Mouse (Mus musculus): Measurements from ENCODE around the gene Gpr180. TPM values are rescaled to one million over a fixed set of nuclear protein-coding genes. Genes with fewer than 3 reads are reported as not detected.

Gpr180 gene
- polyA plus RNA-seq, 1 experiment from 2014 or later = 58.6 TPM

GRCm38 (mm10) chr14:118157146-118157545, 20.2 kb downstream of the Gpr180 start:
- Histone ChIP-seq H3K27me3 (no peaks in the 10 kb centered on the region), H3K36me3 (peaks cover 85% of the 10 kb centered on the region), H3K4me2 (no peak overlapping the region), H3K4me3 (replicated peaks) (no peak overlapping the region), H3K27ac (no peak overlapping the region), H3K9me3 (replicated peaks) (no peaks in the 10 kb centered on the region), H3K9ac (no peak overlapping the region), H3K4me1 (no peaks in the 10 kb centered on the region)
- no peak for ATAC-seq (replicated peaks; ENCODE audit: low FRiP score)
- WGBS = 32% methylated on average over 5 of the region's 5 CpGs

GRCm38 (mm10) chr14:118161751-118162150, 24.8 kb downstream of the Gpr180 start:
- H3K9ac ChIP-seq = no peak overlapping the region
- 83% methylated on average over 3 of the region's 3 CpGs for WGBS
- no peaks in the 10 kb centered on the region for H3K4me1 ChIP-seq
- no peak overlapping the region for H3K4me2 ChIP-seq
- ATAC-seq (replicated peaks; ENCODE audit: low FRiP score) = no peak
- no peaks in the 10 kb centered on the region for H3K27me3 ChIP-seq
- H3K36me3 ChIP-seq = peaks cover 65% of the 10 kb centered on the region
- no peaks in the 10 kb centered on the region for H3K9me3 ChIP-seq (replicated peaks)
- H3K27ac ChIP-seq = no peak overlapping the region
- H3K4me3 ChIP-seq (replicated peaks) = no peak overlapping the region

- Histone ChIP-seq H3K36me3 (peaks cover 62% of the 10 kb centered on the region), H3K27me3 (no peaks in the 10 kb centered on the region), H3K9ac (no peak overlapping the region), H3K4me3 (replicated peaks) (no peak overlapping the region), H3K9me3 (replicated peaks) (no peaks in the 10 kb centered on the region), H3K4me1 (no peaks in the 10 kb centered on the region), H3K4me2 (no peak overlapping the region), H3K27ac (no peak overlapping the region)
- 86% methylated on average over 14 of the region's 14 CpGs for WGBS
- ATAC-seq (replicated peaks; ENCODE audit: low FRiP score) = no peak
Measured at GRCm38 (mm10) chr14:118162640-118163039, 25.7 kb downstream of the Gpr180 start.

- no peak for ATAC-seq (replicated peaks; ENCODE audit: low FRiP score)
- 96% methylated on average over 4 of the region's 4 CpGs for WGBS
Measured at GRCm38 (mm10) chr14:118168776-118169175, 31.8 kb downstream of the Gpr180 start.

GRCm38 (mm10) chr14:118173590-118174203, 36.7 kb downstream of the Gpr180 start:
- Histone ChIP-seq H3K36me3 (peaks cover 8% of the 10 kb centered on the region), H3K4me3 (replicated peaks) (no peak overlapping the region), H3K4me2 (no peak overlapping the region), H3K27ac (no peak overlapping the region), H3K9me3 (replicated peaks) (no peaks in the 10 kb centered on the region), H3K27me3 (no peaks in the 10 kb centered on the region), H3K4me1 (no peaks in the 10 kb centered on the region), H3K9ac (no peak overlapping the region)
- no peak for ATAC-seq (replicated peaks; ENCODE audit: low FRiP score)
- WGBS = 65% methylated on average over 11 of the region's 11 CpGs

More at GRCm38 (mm10) chr14:118168776-118169175, 31.8 kb downstream of the Gpr180 start:
- H3K9ac ChIP-seq = no peak overlapping the region
- H3K27me3 ChIP-seq = no peaks in the 10 kb centered on the region
- H3K36me3 ChIP-seq = peaks cover 19% of the 10 kb centered on the region
- no peak overlapping the region for H3K4me2 ChIP-seq
- no peak overlapping the region for H3K4me3 ChIP-seq (replicated peaks)
- no peak overlapping the region for H3K27ac ChIP-seq
- H3K4me1 ChIP-seq = no peaks in the 10 kb centered on the region
- H3K9me3 ChIP-seq (replicated peaks) = no peaks in the 10 kb centered on the region

- H3K9ac ChIP-seq = no peak overlapping the region
Measured at GRCm38 (mm10) chr14:118175071-118175693, 38.2 kb downstream of the Gpr180 start.

GRCm38 (mm10) chr14:118175694-118176085, 38.7 kb downstream of the Gpr180 start:
- Histone ChIP-seq H3K9me3 (replicated peaks) (no peaks in the 10 kb centered on the region), H3K27ac (no peak overlapping the region), H3K9ac (no peak overlapping the region), H3K27me3 (no peaks in the 10 kb centered on the region), H3K4me3 (replicated peaks) (no peak overlapping the region), H3K4me1 (peaks cover 7% of the 10 kb centered on the region), H3K4me2 (no peak overlapping the region), H3K36me3 (no peaks in the 10 kb centered on the region)
- WGBS = 89% methylated on average over 12 of the region's 12 CpGs
- ATAC-seq (replicated peaks; ENCODE audit: low FRiP score) = no peak

More at GRCm38 (mm10) chr14:118175071-118175693, 38.2 kb downstream of the Gpr180 start:
- H3K36me3 ChIP-seq = no peaks in the 10 kb centered on the region
- H3K27me3 ChIP-seq = no peaks in the 10 kb centered on the region
- H3K4me1 ChIP-seq = peaks cover 5% of the 10 kb centered on the region
- H3K4me2 ChIP-seq = no peak overlapping the region
- ATAC-seq (replicated peaks; ENCODE audit: low FRiP score) = no peak
- no peak overlapping the region for H3K27ac ChIP-seq
- H3K4me3 ChIP-seq (replicated peaks) = no peak overlapping the region
- H3K9me3 ChIP-seq (replicated peaks) = no peaks in the 10 kb centered on the region
- 92% methylated on average over 30 of the region's 30 CpGs for WGBS

- Histone ChIP-seq H3K27ac (no peak overlapping the region), H3K9ac (no peak overlapping the region), H3K4me3 (replicated peaks) (no peak overlapping the region), H3K27me3 (no peaks in the 10 kb centered on the region), H3K4me1 (peaks cover 7% of the 10 kb centered on the region), H3K9me3 (replicated peaks) (no peaks in the 10 kb centered on the region), H3K36me3 (no peaks in the 10 kb centered on the region), H3K4me2 (peak overlapping the region; percentile 87; the same call in 1 of the 2 replicates)
- ATAC-seq (replicated peaks; ENCODE audit: low FRiP score) = no peak
- WGBS = 15% methylated on average over 1 of the region's 1 CpGs
Measured at GRCm38 (mm10) chr14:118179251-118179650, 42.3 kb downstream of the Gpr180 start.

GRCm38 (mm10) chr14:118179701-118180100, 42.7 kb downstream of the Gpr180 start:
- H3K4me3 ChIP-seq (replicated peaks) = peak overlapping the region; percentile 61
- H3K27me3 ChIP-seq = no peaks in the 10 kb centered on the region
- no peaks in the 10 kb centered on the region for H3K36me3 ChIP-seq
- peak overlapping the region; percentile 87 for H3K4me2 ChIP-seq
- 31% methylated on average over 7 of the region's 7 CpGs for WGBS
- peak overlapping the region; percentile 44; the same call in 1 of the 2 replicates for H3K9ac ChIP-seq
- peaks cover 7% of the 10 kb centered on the region for H3K4me1 ChIP-seq
- peak overlapping the region; percentile 72; the same call in 1 of the 2 replicates for H3K27ac ChIP-seq
- peak; percentile 9; the same call in 1 of the 2 replicates for ATAC-seq (replicated peaks; ENCODE audit: low FRiP score)
- no peaks in the 10 kb centered on the region for H3K9me3 ChIP-seq (replicated peaks)

- ATAC-seq (replicated peaks; ENCODE audit: low FRiP score) = peak; percentile 90
- Histone ChIP-seq H3K36me3 (no peaks in the 10 kb centered on the region), H3K9me3 (replicated peaks) (no peaks in the 10 kb centered on the region), H3K27ac (peak overlapping the region; percentile 72), H3K4me3 (replicated peaks) (peak overlapping the region; percentile 61), H3K9ac (peak overlapping the region; percentile 44), H3K4me1 (peaks cover 7% of the 10 kb centered on the region), H3K4me2 (peak overlapping the region; percentile 87), H3K27me3 (no peaks in the 10 kb centered on the region)
- WGBS = 1% methylated on average over 20 of the region's 20 CpGs
Measured at GRCm38 (mm10) chr14:118180117-118180557, 43.2 kb downstream of the Gpr180 start.

- WGBS = 2% methylated on average over 10 of the region's 10 CpGs
- peaks cover 7% of the 10 kb centered on the region for H3K4me1 ChIP-seq
- H3K27ac ChIP-seq = peak overlapping the region; percentile 72
- no peaks in the 10 kb centered on the region for H3K36me3 ChIP-seq
- peak overlapping the region; percentile 44; the same call in 1 of the 2 replicates for H3K9ac ChIP-seq
- peak; percentile 86 for ATAC-seq (replicated peaks; ENCODE audit: low FRiP score)
- H3K9me3 ChIP-seq (replicated peaks) = no peaks in the 10 kb centered on the region
- H3K4me2 ChIP-seq = peak overlapping the region; percentile 87
- no peaks in the 10 kb centered on the region for H3K27me3 ChIP-seq
- peak overlapping the region; percentile 61 for H3K4me3 ChIP-seq (replicated peaks)
Measured at GRCm38 (mm10) chr14:118180711-118181177, 43.8 kb downstream of the Gpr180 start.

- H3K9me3 ChIP-seq (replicated peaks) = no peaks in the 10 kb centered on the region
- 78% methylated on average over 9 of the region's 9 CpGs for WGBS
- no peak overlapping the region for H3K9ac ChIP-seq
- H3K36me3 ChIP-seq = no peaks in the 10 kb centered on the region
- H3K4me1 ChIP-seq = no peaks in the 10 kb centered on the region
- peaks cover 53% of the 10 kb centered on the region for H3K27me3 ChIP-seq
- H3K27ac ChIP-seq = no peak overlapping the region
- ATAC-seq (replicated peaks; ENCODE audit: low FRiP score) = no peak
- H3K4me3 ChIP-seq (replicated peaks) = no peak overlapping the region
- H3K4me2 ChIP-seq = no peak overlapping the region
Measured at GRCm38 (mm10) chr14:118191442-118191841, 54.5 kb downstream of the Gpr180 start.

Data from kidney, embryonic 15.5 days (tissue).